Mouse (Mus musculus): ENCODE results near the gene Gnai2.

DNA sequence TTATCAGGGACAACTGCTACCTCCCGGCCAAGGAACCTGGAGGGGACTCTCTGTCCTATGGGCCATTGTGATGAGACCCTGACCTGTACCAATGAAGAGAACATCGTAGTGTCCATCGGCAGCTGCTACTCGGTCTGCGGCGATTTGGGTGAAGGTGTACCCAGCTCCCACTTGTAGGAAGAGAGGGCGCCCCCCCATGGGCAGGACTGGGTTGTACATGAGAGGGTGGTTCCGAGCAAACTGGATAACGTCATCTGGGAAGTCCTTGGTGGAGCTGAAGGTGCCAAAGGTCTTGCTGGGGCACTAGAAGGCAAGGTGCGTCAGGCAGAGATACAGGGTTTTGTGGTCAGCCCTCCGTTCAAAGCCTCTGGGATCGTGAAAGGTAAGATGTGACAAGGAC lies 34.4 kb downstream of the Gnai2 start:
- TF ChIP-seq CTCF (IDR thresholded peaks at IDR 0.05; ENCODE audit: borderline replicate concordance, insufficient read depth, low read length) (no peak), POLR2A (IDR thresholded peaks at IDR 0.05; ENCODE audit: low read depth, low read length) (no peak)

All from embryonic fibroblast, embryonic 13.5 days (primary cell).